Mouse (Mus musculus) intestine, postnatal 0 days (tissue): Measurements from ENCODE around the gene Cacna1s. TPM values are rescaled to one million over a fixed set of nuclear protein-coding genes. Genes with fewer than 3 reads are reported as not detected.
A peak's percentile ranks its signal among the peaks of the same experiment; 100 is the strongest.

Experiments used
- ATAC-seq: fragments of 200-750 bp; cut with Nextera tagmentation; 2 replicates; pipeline ENCODE4 v1.8.0; 2017; ENCODE audit warnings: mild to moderate bottlenecking, moderate TSS enrichment, moderate library complexity
- H3K27ac ChIP-seq: fragments of 300-500 bp; sonication (generic); 2 replicates; pipeline ENCODE4 v1.5.1; 2014; ENCODE audit warnings: mild to moderate bottlenecking, low read depth, low read length, moderate library complexity
- H3K27me3 ChIP-seq: fragments of 300-500 bp; sonication (generic); replicated peaks from 2 replicates; pipeline ENCODE4 v1.6.1; 2014; ENCODE audit warnings: low read length, mixed read lengths; ENCODE audit not compliant: control insufficient read depth, insufficient read depth
- H3K36me3 ChIP-seq: fragments of 300-500 bp; sonication (generic); 2 replicates; pipeline ENCODE4 v1.6.1; 2014; ENCODE audit warnings: mild to moderate bottlenecking, moderate library complexity; ENCODE audit not compliant: control insufficient read depth, insufficient read depth
- H3K4me1 ChIP-seq: fragments of 300-500 bp; sonication (generic); replicated peaks from 2 replicates; pipeline ENCODE4 v1.6.1; 2014; ENCODE audit warnings: antibody characterized with exemption, low read length, mixed read lengths; ENCODE audit not compliant: control insufficient read depth, insufficient read depth
- H3K4me2 ChIP-seq: fragments of 300-500 bp; sonication (generic); replicated peaks from 2 replicates; pipeline ENCODE4 v1.6.1; 2014; ENCODE audit warnings: low read depth, mild to moderate bottlenecking, moderate library complexity
- H3K4me3 ChIP-seq: fragments of 300-500 bp; sonication (generic); 2 replicates; pipeline ENCODE4 v1.5.1; 2014; ENCODE audit warnings: low read depth, low read length
- H3K9ac ChIP-seq: fragments of 300-500 bp; sonication (generic); 2 replicates; pipeline ENCODE4 v1.6.1; 2014; ENCODE audit warnings: mild to moderate bottlenecking, low read depth, low read length
- H3K9me3 ChIP-seq: fragments of 300-500 bp; sonication (generic); 2 replicates; pipeline ENCODE4 v1.6.1; 2016; ENCODE audit warnings: mixed run types; ENCODE audit not compliant: control insufficient read depth
- CTCF ChIP-seq: sonication (generic); IDR thresholded peaks from 2 replicates; pipeline ENCODE4 v1.5.1; 2016; ENCODE audit warnings: low read depth, mild to moderate bottlenecking, control low read depth, antibody characterized with exemption, moderate library complexity
- WGBS: fragments of 180-500 bp; shearing (Covaris S2); extraction: QIAGEN DNeasy Blood & Tissue Kit; methylation state at CpG from one replicate; pipeline ENCODE4 v1.1.7; 2014; 5-methylcytosine and 5-hydroxymethylcytosine counted together
- polyA plus RNA-seq: library from polyadenylated mRNA; unstranded; fragments of >200 nt; fragmentation: Nextera tagmentation; extraction: Ambion mirVana; gene quantifications from 2 replicates; pipeline ENCODE4 v1.2.1, GENCODE M21; 2015

The Cacna1s gene
- polyA plus RNA-seq, 1 experiment from 2014 or later, result 0.22 TPM

DNA sequence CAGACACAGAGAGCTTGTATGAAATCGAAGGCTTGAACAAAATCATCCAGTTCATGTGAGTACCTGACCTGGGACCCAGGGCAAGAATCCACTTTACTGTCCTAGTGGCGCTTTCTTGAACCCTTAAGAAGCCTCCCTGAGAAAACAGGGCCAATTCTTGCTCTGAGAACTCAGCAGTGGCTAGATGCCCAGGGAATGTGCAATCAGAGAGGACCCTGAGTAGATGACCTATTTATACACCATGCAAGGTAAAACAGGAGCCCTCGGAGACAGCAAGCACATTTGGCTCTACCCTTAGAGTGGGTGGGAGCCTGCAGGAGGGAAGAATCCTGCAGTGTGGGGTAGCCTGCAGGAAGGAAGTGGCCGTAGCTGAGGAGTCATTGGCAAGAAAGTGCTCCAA lies 25.1 kb downstream of the Cacna1s start:
- Histone ChIP-seq H3K27me3 (no peaks in the 10 kb centered on the region), H3K27ac (no peak overlapping the region), H3K36me3 (no peaks in the 10 kb centered on the region), H3K4me3 (no peak overlapping the region), H3K4me2 (no peak overlapping the region), H3K9me3 (no peaks in the 10 kb centered on the region), H3K9ac (no peak overlapping the region), H3K4me1 (no peaks in the 10 kb centered on the region)
- TF ChIP-seq CTCF, result no peak
- 75% methylated on average over 4 of the region's 4 CpGs for WGBS
- no peak for ATAC-seq

DNA sequence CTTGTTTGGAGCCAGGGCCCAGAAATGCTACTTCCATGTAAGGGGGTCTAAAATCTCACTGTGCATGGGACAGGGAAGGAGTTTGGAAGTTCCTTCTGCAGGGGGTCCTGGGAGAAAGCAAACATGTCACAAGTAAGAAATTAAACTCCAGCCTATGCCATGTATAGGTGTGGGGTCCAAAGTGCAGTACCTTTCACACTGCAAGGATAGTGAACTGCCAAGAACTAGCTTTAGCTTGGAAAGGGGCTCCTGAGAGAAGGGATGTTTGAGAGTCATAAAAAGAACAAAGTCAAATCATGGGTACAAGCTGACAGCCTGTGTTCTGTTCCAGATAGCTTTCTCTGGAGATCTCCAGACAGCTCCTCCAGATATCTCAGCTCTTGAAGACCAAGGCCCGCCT lies 28.6 kb downstream of the Cacna1s start:
- H3K9me3 ChIP-seq, result no peaks in the 10 kb centered on the region
- WGBS, result 85% methylated on average over 1 of the region's 1 CpGs
- no peaks in the 10 kb centered on the region for H3K36me3 ChIP-seq
- H3K9ac ChIP-seq, result no peak overlapping the region
- ATAC-seq, result peak; percentile 65; the same call in 1 of the 2 replicates
- H3K4me3 ChIP-seq, result no peak overlapping the region
- H3K27ac ChIP-seq, result no peak overlapping the region
- no peak overlapping the region for H3K4me2 ChIP-seq
- no peaks in the 10 kb centered on the region for H3K27me3 ChIP-seq
- TF ChIP-seq CTCF, result no peak
- H3K4me1 ChIP-seq, result no peaks in the 10 kb centered on the region

DNA sequence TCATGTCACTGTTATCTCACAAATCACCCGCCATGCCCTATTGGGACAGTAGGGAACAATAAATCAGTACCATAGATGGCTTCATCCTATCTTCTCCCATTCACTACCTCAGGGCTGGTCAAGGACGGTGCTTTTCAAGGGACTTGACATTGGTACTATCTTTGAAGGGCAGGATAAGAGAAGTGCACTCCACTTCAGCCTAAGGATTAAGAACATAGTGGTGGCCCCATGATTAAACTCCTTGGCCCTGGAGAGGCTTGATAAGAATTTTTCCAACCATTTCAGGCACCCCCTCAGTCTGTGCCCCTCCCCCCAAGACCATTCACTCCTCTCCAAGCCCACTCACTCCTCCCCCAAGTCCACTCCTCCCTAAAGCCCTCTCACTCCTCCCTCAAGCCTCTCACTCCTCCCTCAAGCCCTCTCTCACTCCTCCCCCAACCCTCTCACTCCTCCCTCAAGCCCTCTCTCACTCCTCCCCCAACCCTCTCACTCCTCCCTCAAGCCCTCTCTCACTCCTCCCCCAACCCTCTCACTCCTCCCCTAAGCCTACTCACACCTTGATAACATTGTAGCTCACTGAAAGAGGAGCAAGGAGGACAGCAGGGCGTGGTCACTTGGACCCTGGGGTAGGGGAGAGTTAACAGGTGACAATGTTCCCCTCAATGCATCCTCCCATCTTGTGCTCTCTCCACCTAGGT lies 33.6 kb downstream of the Cacna1s start:
- H3K27me3 ChIP-seq, result no peaks in the 10 kb centered on the region
- H3K9ac ChIP-seq, result no peak overlapping the region
- no peak for ATAC-seq
- WGBS, result 60% methylated on average over 3 of the region's 3 CpGs
- H3K4me1 ChIP-seq, result no peaks in the 10 kb centered on the region
- no peak overlapping the region for H3K4me3 ChIP-seq
- H3K27ac ChIP-seq, result no peak overlapping the region
- no peak overlapping the region for H3K4me2 ChIP-seq
- TF ChIP-seq CTCF, result no peak
- no peaks in the 10 kb centered on the region for H3K9me3 ChIP-seq
- H3K36me3 ChIP-seq, result no peaks in the 10 kb centered on the region

DNA sequence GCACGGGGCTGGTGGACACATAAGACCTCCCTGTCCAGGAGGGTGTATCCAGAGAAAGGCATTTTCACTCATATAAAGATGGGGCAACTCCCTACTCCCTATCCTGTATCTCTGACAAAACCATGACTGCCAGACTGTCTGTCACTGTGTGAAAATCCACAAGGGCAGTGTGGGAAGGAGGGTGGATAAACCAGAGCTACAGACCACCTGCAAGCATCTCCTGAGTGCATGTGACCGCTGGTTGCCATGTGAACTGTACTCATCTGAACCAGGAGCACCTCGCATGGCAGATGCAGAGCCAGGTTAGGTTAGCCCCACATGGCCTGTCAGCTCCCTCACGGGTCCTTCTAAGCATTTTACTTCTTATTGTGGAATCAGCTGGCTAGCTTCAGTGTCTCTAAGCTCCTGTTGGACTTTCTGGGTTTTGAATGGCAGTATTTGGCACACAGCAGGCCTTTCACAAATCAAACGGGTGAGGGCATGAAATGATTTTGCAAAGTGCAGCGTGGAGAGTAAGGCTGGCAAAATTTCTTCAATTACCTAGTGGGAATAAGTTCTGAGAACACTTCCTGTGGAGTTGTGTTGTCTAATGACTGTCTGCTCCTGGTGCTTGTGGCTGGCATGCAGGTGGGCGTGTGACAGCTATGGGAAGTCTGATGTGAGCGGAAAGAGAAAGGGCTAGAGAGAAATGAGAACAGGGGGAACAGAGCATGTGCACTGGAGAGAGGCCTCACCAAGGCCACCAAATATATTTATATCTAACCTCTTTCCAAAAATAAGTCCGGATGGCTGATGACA lies 37.0 kb downstream of the Cacna1s start:
- H3K27ac ChIP-seq, result no peak overlapping the region
- H3K4me3 ChIP-seq, result no peak overlapping the region
- no peak for TF ChIP-seq CTCF
- no peak overlapping the region for H3K4me2 ChIP-seq
- WGBS, result 77% methylated on average over 9 of the region's 9 CpGs
- no peak for ATAC-seq
- no peaks in the 10 kb centered on the region for H3K27me3 ChIP-seq
- H3K36me3 ChIP-seq, result no peaks in the 10 kb centered on the region
- no peak overlapping the region for H3K9ac ChIP-seq
- no peaks in the 10 kb centered on the region for H3K9me3 ChIP-seq
- H3K4me1 ChIP-seq, result no peaks in the 10 kb centered on the region

DNA sequence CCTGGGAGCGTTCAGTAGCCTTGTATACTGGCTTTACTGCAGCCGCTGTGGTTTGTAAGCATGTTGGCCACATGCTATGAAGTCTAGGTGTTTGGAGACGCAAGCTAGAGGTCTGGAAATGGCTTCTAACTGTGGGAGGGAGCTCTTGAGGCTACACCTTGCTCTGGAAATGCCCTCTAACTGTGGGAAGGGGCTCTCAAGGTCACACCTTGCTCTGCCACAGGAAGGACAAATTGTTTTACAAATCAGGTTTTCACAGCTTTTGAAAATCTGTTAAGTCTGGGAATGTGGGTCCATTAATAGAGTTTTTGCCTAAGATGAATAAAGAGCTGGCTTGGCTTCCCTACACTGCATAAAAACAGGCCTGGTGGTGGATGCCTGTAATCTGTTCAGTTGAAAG lies 41.2 kb downstream of the Cacna1s start:
- H3K9me3 ChIP-seq, result no peaks in the 10 kb centered on the region
- H3K27ac ChIP-seq, result no peak overlapping the region
- H3K4me1 ChIP-seq, result no peaks in the 10 kb centered on the region
- H3K27me3 ChIP-seq, result no peaks in the 10 kb centered on the region
- no peak overlapping the region for H3K4me3 ChIP-seq
- no peak overlapping the region for H3K4me2 ChIP-seq
- no peak for ATAC-seq
- no peak for TF ChIP-seq CTCF
- H3K36me3 ChIP-seq, result no peaks in the 10 kb centered on the region
- 69% methylated on average over 3 of the region's 3 CpGs for WGBS
- no peak overlapping the region for H3K9ac ChIP-seq

DNA sequence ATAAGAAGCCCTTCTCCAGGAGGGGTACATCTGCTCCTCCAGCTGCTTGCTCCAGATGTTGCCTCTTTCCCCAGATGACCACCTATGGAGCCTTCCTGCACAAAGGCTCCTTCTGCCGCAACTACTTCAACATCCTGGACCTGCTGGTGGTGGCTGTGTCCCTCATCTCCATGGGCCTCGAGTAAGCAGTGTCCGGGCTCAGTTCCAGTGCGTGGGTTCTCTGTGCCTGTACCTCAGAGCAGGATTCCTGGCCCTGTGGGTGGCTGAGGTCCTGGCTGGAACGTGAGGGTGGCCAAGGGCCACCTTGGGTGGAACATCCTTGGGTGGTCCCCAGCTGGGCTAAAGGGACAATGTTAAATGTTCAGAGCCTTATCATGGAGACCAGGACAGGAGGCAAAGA lies 42.3 kb downstream of the Cacna1s start:
- Histone ChIP-seq H3K27ac (no peak overlapping the region), H3K4me3 (no peak overlapping the region), H3K4me1 (no peaks in the 10 kb centered on the region), H3K27me3 (no peaks in the 10 kb centered on the region), H3K36me3 (no peaks in the 10 kb centered on the region), H3K9me3 (no peaks in the 10 kb centered on the region), H3K9ac (no peak overlapping the region), H3K4me2 (no peak overlapping the region)
- 73% methylated on average over 5 of the region's 5 CpGs for WGBS
- no peak for TF ChIP-seq CTCF
- no peak for ATAC-seq
